Mouse (Mus musculus): Measurements from ENCODE around the gene Flt1. TPM values are rescaled to one million over a fixed set of nuclear protein-coding genes. Genes with fewer than 3 reads are reported as not detected.

Flt1 gene
- polyA plus RNA-seq, 1 experiment from 2014 or later, result 16.7 TPM

DNA sequence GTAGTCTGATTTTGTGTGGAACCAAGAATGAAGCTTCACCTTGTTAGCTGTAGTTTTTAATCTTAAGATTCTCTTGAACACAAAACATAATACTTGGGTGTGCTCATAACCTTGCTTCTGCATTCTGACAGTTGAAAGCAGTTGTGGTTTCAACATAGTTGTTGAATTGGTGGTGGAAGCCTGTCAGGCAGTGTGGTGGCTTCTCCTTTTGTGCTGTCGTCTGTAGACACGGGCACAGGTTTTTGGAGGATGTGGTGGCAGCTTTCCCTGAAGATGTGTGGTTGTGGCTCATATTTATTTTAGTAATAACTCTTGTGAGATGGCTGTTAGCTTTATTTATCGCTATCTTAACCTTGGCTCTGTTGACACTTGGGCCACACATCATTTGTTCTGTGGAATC lies 198.0 kb downstream of the Flt1 start:
- Histone ChIP-seq H3K36me3 (ENCODE audit: control insufficient read depth, insufficient read depth, low read length) (peaks cover 16% of the 10 kb centered on the region), H3K4me1 (replicated peaks; ENCODE audit: control insufficient read depth, insufficient read depth, low read length) (no peaks in the 10 kb centered on the region)
- ATAC-seq (ENCODE audit: low read depth), result no peak

DNA sequence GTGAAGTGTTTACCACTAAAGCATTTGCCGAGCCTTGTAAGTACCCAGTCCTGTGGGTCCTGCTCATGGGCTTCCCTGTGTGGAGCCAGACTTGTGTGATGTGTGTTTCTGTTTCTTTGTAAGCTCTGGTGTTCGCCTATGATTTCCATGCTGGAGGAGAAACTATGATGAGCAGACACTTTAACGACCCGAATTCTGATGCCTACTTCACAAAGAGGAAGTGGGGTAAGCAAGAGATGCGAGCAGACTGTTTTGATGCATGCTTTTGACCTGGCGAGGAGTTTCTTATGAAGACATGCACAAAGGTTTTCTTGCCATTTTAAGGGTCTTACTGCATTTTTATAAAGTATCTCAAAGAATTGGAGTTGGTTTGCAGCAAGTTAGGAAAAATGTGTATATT lies 198.8 kb downstream of the Flt1 start:
- no peaks in the 10 kb centered on the region for H3K4me1 ChIP-seq (replicated peaks; ENCODE audit: control insufficient read depth, insufficient read depth, low read length)
- no peak overlapping the region for H3K4me3 ChIP-seq (ENCODE audit: low read length)
- H3K27me3 ChIP-seq (ENCODE audit: control insufficient read depth, insufficient read depth, low read depth, low read length), result no peaks in the 10 kb centered on the region
- no peak for ATAC-seq (ENCODE audit: low read depth)
- H3K9me3 ChIP-seq (ENCODE audit: control insufficient read depth, low read length), result no peaks in the 10 kb centered on the region
- H3K27ac ChIP-seq (ENCODE audit: low read length), result no peak overlapping the region
- no peak overlapping the region for H3K4me2 ChIP-seq (ENCODE audit: low read depth, low read length)
- WGBS, result 78% methylated on average over 6 of the region's 6 CpGs
- H3K36me3 ChIP-seq (ENCODE audit: control insufficient read depth, insufficient read depth, low read length), result peaks cover 21% of the 10 kb centered on the region
- no peak overlapping the region for H3K9ac ChIP-seq (ENCODE audit: low read length)

More for the DNA sequence above, 198.0 kb downstream of the Flt1 start:
- Histone ChIP-seq H3K27me3 (ENCODE audit: control insufficient read depth, insufficient read depth, low read depth, low read length) (no peaks in the 10 kb centered on the region), H3K9ac (ENCODE audit: low read length) (no peak overlapping the region), H3K4me2 (ENCODE audit: low read depth, low read length) (no peak overlapping the region), H3K27ac (ENCODE audit: low read length) (no peak overlapping the region), H3K9me3 (ENCODE audit: control insufficient read depth, low read length) (no peaks in the 10 kb centered on the region), H3K4me3 (ENCODE audit: low read length) (no peak overlapping the region)
- 75% methylated on average over 3 of the region's 3 CpGs for WGBS

Other genes starting within 250 kb of the Flt1 start
- gene Pomp, start 134.4 kb upstream of the Flt1 start, polyA plus RNA-seq (2015; fragmentation: Nextera tagmentation; extraction: Ambion mirVana), result 464 and 486 TPM in 2 replicates
- 5.0 and 6.2 TPM in 2 replicates for gene Slc46a3, start 168.8 kb upstream of the Flt1 start, polyA plus RNA-seq (2015; fragmentation: Nextera tagmentation; extraction: Ambion mirVana)
- gene Mtus2, start 231.3 kb upstream of the Flt1 start, polyA plus RNA-seq (2015; fragmentation: Nextera tagmentation; extraction: Ambion mirVana), result 9.3 and 9.6 TPM in 2 replicates

Data from lung, embryonic 16.5 days (tissue).